Mouse (Mus musculus): ENCODE measurements at regions not wholly inside any gene's neighbourhood (a gene's known extent, or its start where the extent isn't known, plus 50 kb on each side); places are given as distances from the start of the nearest gene placed in this dataset.
A peak's percentile ranks its signal among the peaks of the same experiment; 100 is the strongest.

DNA sequence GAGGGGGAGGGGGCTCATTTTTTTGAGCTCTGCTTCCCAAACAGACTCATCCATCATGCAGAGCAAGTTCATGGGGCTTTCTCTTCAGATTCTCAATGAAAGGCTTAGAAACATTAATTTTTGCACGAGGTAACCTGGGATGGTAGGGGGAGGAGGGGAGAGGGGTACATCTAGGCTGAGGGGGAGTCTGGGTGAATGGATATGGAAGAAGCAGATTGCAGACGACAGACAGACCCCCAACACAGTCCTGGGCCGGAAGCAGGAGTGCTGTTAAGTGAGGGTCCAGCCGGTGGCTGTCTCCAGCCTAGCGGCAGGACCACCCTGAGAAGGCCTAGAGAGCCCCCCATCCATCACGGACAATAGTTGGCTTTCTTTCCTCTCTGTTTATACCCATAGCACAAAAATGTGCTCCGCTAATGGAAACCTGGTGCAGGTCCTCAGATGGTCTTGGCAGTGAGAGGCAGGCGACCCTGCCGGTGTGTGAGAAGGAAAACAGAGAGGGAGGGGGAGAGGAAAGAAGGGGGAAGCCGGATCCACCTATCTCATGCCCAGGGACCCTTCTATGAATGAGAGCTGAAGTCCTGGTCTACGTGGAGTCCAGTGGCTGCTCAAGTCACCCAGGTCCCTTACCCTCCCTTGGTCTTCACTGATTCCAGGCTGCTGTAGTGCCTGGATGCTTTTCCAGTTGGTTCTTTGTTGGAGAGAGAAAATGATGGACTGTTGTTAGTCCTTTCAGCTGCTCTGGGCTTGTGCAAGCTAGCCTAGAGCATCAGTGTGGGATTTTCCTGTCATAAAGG, 99.1 kb upstream of the Ccnd2 start:
- no peak for DNase-seq (ENCODE audit: low spot score in 2 of 2)
- intact Hi-C loops (cut with DNase I): no loop called here

- intact Hi-C loops (cut with DNase I): no loop called here
- DNase-seq (ENCODE audit: low spot score in 2 of 2): no peak
Observed at GRCm38 (mm10) chr6:127251671-127251985, 99.6 kb upstream of the Ccnd2 start.

DNA sequence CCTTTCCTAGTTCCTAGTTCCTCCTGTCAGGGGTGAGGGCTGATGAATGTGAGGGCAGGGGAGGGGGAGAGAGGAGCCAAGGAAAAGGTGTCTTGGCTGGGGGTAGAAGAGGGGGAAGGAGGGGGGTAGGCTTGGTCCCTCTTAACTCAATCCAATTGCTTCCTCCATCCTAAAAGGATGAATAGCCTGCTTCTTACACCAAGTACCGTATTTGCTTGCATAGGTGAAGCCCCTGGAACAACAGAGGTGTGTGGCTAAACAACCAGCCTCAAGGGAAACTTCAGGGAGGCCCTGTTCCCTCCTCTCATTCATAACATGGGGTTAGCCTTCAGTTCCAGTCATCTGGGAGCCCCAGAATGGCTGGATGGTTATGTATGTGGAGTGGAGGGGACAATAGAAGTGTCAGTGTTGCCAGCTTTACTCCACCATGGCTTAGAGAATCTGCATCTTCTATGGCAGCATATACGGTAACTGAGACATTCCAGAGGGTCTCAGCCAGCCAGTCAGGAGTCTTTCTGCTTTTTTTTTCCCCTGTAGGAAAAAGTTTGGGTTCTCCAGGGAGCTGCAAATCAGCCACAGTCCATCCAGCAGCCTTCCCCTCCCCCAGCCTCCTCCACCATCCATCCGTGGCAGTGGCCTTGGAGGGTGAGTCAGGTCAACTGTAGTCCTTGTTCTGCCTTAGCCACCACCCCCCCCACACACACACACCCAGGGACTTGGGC, 100.2 kb upstream of the Ccnd2 start:
- intact Hi-C loops (cut with DNase I): no loop called here
- no peak for DNase-seq (ENCODE audit: low spot score in 2 of 2)

GRCm38 (mm10) chr6:127253935-127254334, 101.9 kb upstream of the Ccnd2 start:
- DNase-seq (ENCODE audit: low spot score in 2 of 2): peak in 1 of 2 experiments; percentile 22
- intact Hi-C loops (cut with DNase I): no loop called here

- intact Hi-C loops (cut with DNase I): no loop called here
- no peak for DNase-seq (ENCODE audit: low spot score in 2 of 2)
Observed at GRCm38 (mm10) chr6:127263903-127264680, 112.1 kb upstream of the Ccnd2 start.

DNA sequence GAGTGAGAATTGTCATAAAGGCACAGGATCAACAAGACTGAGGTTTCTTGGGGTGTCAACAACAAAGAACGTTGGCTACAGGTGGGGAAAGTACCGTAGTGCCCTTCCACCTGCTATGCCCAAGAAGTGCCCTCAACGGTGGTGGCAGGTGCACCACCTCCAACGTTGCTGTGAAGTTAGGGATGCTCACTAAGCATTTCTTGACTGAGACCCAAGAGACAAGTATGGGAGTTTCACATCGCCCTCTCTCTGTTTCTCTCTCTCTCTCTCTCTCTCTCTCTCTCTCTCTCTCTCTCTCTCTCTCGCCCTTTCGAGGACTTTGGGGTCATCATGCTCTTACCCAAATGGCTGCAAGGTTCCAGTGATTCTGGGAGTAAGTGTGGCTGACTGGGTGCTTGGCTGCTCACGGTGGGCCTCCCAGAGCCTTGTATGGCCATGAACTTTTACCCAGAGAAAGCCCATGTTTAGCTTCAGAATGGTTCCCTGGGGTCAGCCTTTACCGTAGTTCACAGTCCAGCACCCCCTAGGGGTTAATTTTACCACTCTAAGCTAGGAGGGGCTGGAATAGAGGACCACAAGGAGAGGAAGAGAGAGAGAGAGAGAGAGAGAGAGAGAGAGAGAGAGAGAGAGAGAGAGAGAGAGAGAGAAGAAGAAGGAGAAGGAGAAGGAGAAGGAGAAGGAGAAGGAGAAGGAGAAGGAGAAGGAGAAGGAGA, 113.2 kb upstream of the Ccnd2 start:
- intact Hi-C loops (cut with DNase I): loop anchor here (5.0 kb wide), 1 partner anchor 118 kb away; no protein-coding TSS in a partner anchor
- DNase-seq (ENCODE audit: low spot score in 2 of 2): no peak

DNA sequence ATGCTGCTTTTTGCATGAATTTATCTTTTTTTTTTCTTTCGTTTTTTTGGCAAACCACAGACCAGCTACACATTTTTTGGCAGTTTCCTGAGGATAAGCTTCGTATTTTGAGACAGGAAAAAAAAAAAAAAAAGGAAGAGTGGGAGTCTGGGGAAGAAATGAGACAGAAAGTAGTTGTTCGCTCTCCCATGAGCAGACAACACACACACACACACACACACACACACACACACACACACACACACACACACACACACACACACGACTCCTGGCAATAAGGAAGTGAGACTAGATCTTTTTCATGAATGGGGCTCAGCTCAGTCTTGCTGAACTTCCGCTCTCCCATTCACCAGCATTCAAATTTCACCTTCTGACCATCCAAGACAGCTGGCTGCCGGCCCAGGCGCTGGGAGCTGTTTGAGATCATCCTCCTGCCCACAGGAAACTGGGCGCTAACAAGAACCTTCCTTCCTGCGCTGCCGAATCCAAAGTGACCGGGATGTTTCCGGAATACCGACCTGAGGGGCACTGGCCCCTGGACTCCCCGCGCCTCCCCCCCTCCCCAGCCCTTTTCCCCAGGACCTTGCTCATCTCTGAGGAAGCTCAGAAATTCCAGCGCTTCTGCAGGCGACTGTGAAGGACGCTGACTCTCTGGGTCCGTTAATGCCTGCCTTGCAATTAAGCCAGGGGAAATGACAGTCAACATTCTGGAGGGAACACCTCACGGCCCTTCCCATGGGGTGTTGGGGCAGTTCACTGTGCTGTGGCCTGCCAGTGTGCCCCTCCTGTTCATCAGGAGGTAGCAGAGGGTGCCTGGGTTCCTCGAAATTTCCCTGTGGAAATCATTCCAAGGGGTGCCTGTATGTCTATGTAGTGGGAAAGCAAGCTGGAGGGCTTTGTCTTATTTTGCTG, 114.2 kb upstream of the Ccnd2 start:
- DNase-seq (ENCODE audit: low spot score in 2 of 2): peak; percentile 68 to 80
- intact Hi-C loops (cut with DNase I): loop anchor here (5.0 kb wide), 1 partner anchor 119 kb away; no protein-coding TSS in a partner anchor

DNA sequence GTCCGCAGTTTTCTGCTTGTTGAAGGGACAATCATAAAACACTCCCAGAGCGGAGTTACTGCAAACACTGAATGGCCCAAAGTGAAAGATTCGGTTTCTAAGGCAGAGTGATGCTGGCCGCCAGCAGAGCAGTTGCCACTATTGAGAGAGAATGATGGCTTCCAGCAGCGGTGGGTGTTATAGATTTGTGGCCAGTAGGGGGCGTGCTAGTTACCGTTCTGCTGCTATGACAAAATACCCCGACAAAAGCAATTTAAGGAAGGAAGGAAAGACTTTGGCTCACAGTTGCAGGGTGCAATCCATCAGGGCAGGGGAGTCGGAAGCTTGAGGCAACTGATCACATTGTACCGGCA, 114.8 kb upstream of the Ccnd2 start:
- DNase-seq (ENCODE audit: low spot score in 2 of 2): peak in 1 of 2 experiments; percentile 36
- intact Hi-C loops (cut with DNase I): loop anchor here (5.0 kb wide), 1 partner anchor 119 kb away; no protein-coding TSS in a partner anchor

- intact Hi-C loops (cut with DNase I): loop anchor here (5.0 kb wide), 1 partner anchor 122 kb away; no protein-coding TSS in a partner anchor
- no peak for DNase-seq (ENCODE audit: low spot score in 2 of 2)
Observed at GRCm38 (mm10) chr6:127269021-127269420, 117.0 kb upstream of the Ccnd2 start.

GRCm38 (mm10) chr6:127269525-127270044, 117.6 kb upstream of the Ccnd2 start:
- intact Hi-C loops (cut with DNase I): loop anchor here (5.0 kb wide), 1 partner anchor 122 kb away; no protein-coding TSS in a partner anchor
- DNase-seq (ENCODE audit: low spot score in 2 of 2): no peak

DNA sequence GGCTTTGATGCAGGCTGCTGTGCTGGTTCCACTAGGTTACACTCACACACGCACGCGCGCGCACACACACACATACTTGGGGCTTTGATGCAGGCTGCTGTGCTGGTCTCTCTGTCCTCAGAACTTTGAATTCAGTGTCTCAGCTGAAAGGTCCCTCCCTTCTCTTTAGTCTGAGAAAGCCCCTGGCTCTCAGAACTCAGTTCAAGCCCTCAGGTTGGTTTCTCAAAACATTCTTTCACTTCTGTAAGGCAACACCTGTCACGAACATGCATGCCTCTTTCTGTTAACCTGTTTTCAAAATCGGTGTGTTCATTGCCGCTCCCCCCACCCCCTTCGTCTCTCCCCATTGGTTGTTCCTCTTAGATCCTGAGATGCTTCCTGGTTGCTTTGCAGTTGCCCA, 118.8 kb upstream of the Ccnd2 start:
- intact Hi-C loops (cut with DNase I): no loop called here
- DNase-seq (ENCODE audit: low spot score in 2 of 2): no peak

DNA sequence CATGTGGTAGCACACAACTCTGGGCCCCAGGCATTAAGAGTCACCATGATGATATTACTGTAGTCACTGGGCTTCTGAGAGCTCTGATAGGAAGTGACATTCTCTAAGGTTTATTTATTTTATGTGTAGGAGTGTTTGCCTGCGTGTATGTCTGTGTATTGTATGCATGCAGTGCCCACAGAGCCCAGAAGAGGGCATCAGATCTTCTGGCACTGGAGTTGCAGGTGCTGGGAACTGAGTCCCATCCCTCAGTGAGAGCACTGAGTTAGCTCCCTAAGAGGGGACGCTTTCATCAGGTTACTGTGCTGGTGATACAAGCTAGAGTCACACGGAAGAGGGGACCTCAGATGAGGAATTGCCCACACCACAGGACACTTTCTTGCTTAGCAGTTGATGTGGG, 119.4 kb upstream of the Ccnd2 start:
- intact Hi-C loops (cut with DNase I): no loop called here

GRCm38 (mm10) chr6:127272630-127273029, 120.6 kb upstream of the Ccnd2 start:
- peak in 1 of 2 experiments; percentile 46 for DNase-seq (ENCODE audit: low spot score in 2 of 2)

More for the DNA sequence above, 119.4 kb upstream of the Ccnd2 start:
- DNase-seq (ENCODE audit: low spot score in 2 of 2): no peak

GRCm38 (mm10) chr6:127274732-127275429, 122.9 kb upstream of the Ccnd2 start:
- intact Hi-C loops (cut with DNase I): no loop called here
- DNase-seq (ENCODE audit: low spot score in 2 of 2): no peak

More at GRCm38 (mm10) chr6:127272630-127273029, 120.6 kb upstream of the Ccnd2 start:
- intact Hi-C loops (cut with DNase I): no loop called here

GRCm38 (mm10) chr6:127275430-127275784, 123.4 kb upstream of the Ccnd2 start:
- no peak for DNase-seq (ENCODE audit: low spot score in 2 of 2)
- intact Hi-C loops (cut with DNase I): no loop called here

DNA sequence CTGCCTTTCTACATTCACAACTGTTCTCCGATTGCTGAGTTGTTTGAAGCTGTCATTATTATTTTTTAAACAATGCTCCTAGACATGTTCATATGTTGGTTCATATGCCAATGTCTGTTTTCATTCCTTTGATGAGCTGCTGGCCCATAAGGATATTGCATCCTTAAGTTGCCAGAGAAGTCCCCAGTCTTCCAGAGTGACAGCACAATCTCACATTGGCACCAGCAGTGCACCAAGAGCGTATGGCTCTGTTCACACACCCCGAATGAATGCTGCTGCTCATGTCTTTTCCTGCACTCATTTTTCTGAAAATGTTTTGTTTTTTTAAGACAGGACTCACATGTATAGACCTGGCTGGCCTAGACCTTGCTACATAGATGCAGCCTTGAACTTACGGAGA, 124.4 kb upstream of the Ccnd2 start:
- intact Hi-C loops (cut with DNase I): no loop called here
- no peak for DNase-seq (ENCODE audit: low spot score in 2 of 2)

- no peak for DNase-seq (ENCODE audit: low spot score in 2 of 2)
- intact Hi-C loops (cut with DNase I): no loop called here
Observed at GRCm38 (mm10) chr6:127278402-127278801, 126.4 kb upstream of the Ccnd2 start.

DNA sequence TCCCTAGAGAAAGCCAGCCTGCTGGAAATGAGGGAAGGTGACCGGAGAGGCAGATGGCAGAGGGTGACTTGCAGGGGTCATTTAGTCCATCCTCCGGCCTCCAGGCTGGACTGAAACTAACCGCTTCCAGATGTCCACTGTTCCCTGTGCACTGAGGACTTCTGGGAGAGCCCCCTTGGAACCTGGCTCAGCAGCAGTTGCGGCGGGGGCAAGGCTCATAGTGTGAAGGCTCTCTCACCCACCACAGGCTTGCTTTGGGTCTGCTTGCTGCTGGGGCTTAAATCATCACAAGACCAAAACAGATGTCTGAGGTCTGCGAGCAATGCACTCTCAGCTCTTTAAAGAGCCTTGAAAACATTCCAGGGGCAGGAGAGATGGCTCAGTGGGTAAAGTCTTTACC, 132.2 kb upstream of the Ccnd2 start:
- intact Hi-C loops (cut with DNase I): no loop called here
- DNase-seq (ENCODE audit: low spot score in 2 of 2): no peak

Data from left cerebral cortex, postnatal 14 days (tissue).